In the genomic region with DNA sequence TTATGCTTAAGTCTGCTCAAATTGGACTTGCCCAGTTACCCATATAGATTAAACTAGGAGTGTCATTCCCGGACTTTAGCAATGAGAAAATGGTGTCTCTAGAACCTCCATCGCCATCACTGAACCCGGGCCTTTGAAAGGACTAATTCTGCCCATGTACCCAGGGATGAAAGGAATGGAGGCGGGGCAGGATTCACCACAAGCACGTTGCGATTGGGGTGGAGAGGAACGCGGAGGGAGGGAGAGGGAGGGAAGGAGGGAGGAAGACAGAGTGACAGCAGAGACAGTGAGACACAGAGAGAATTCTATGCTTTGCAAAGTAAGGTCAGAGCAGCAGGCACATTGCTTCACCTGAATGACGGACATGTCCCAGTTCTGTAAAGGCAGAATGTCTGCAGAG, we compare ENCODE assay signal across 9 mouse cellular contexts. TPM values are rescaled to one million over a fixed set of nuclear protein-coding genes. Genes with fewer than 3 reads are reported as not detected.
A peak's percentile ranks its signal among the peaks of the same experiment; 100 is the strongest.
DNase-seq lines count a peak whose midpoint lies in the region; ATAC-seq and TF ChIP-seq lines count a peak whose summit lies in the region.
"Had no signal": no experiment of that assay in that cellular context is flagged by ENCODE, and none has a peak within 500 bp of the region (broad histone marks: within the 10 kb centered on the region; RNA-seq: fewer than 3 reads in every experiment).

No protein-coding gene starts in this region.

- DNase-seq in kidney, postnatal 0 days (ENCODE audit: low spot score): peak; percentile 5
- no peak for DNase-seq in kidney, postnatal 10 days
- DNase-seq in embryo, embryonic 9.5 days (ENCODE audit: extremely low spot score): peak; percentile 19
- no peak for DNase-seq in layer of hippocampus, postnatal 14 days (ENCODE audit: low spot score in 2 of 2)
- DNase-seq in cerebellum, postnatal 10 days: no peak
- DNase-seq: spleen, adult 18-20 months had no signal

- no peak overlapping the region for H3K27ac ChIP-seq in kidney, postnatal 0 days
- H3K27ac ChIP-seq in hindbrain, embryonic 15.5 days (replicated peaks): no peak overlapping the region
- no peak overlapping the region for H3K27ac ChIP-seq in midbrain, embryonic 16.5 days (ENCODE audit: low read length)

- H3K36me3 ChIP-seq in kidney, postnatal 0 days (ENCODE audit: insufficient read depth, low read length): no peaks in the 10 kb centered on the region
- H3K36me3 ChIP-seq in hindbrain, embryonic 15.5 days: no peaks in the 10 kb centered on the region
- no peaks in the 10 kb centered on the region for H3K36me3 ChIP-seq in midbrain, embryonic 16.5 days (ENCODE audit: control insufficient read depth, insufficient read depth, low read length)

- TF ChIP-seq CTCF in kidney, postnatal 0 days (IDR thresholded peaks at IDR 0.05; ENCODE audit: low read depth): no peak

- peaks cover 7% of the 10 kb centered on the region; the same call in 1 of the 2 replicates for H3K4me1 ChIP-seq in kidney, postnatal 0 days (replicated peaks; ENCODE audit: insufficient read depth, low read length)
- H3K4me1 ChIP-seq in hindbrain, embryonic 15.5 days (replicated peaks): peaks cover 10% of the 10 kb centered on the region
- peaks cover 10% of the 10 kb centered on the region for H3K4me1 ChIP-seq in midbrain, embryonic 16.5 days (ENCODE audit: control insufficient read depth, insufficient read depth, low read length)

- H3K9me3 ChIP-seq in kidney, postnatal 0 days (replicated peaks; ENCODE audit: low read length): no peaks in the 10 kb centered on the region
- H3K9me3 ChIP-seq in hindbrain, embryonic 15.5 days: no peaks in the 10 kb centered on the region
- H3K9me3 ChIP-seq in midbrain, embryonic 16.5 days (replicated peaks; ENCODE audit: control insufficient read depth, low read length, poor library complexity, severe bottlenecking): no peaks in the 10 kb centered on the region

- WGBS in kidney, postnatal 0 days: 7% methylated on average over 9 of the region's 9 CpGs
- 4% methylated on average over 9 of the region's 9 CpGs for WGBS in hindbrain, embryonic 15.5 days
- WGBS in midbrain, embryonic 16.5 days: 5% methylated on average over 9 of the region's 9 CpGs

- no peak for ATAC-seq in kidney, postnatal 0 days (replicated peaks; ENCODE audit: low FRiP score, low read depth)
- peak; percentile 15; the same call in 1 of the 2 replicates for ATAC-seq in hindbrain, embryonic 15.5 days (ENCODE audit: low FRiP score, low read depth)
- ATAC-seq in midbrain, embryonic 16.5 days: no peak; the same call in 1 of the 2 replicates
- ATAC-seq in inflammation-experienced regulatory T-cells, adult 6 months: no peak

- peak overlapping the region; percentile 81 for H3K4me2 ChIP-seq in kidney, postnatal 0 days (ENCODE audit: low read length)
- H3K4me2 ChIP-seq in hindbrain, embryonic 15.5 days: peak overlapping the region; percentile 91
- H3K4me2 ChIP-seq in midbrain, embryonic 16.5 days (ENCODE audit: low read length): peak overlapping the region; percentile 99

- peaks cover 11% of the 10 kb centered on the region for H3K27me3 ChIP-seq in kidney, postnatal 0 days (ENCODE audit: insufficient read depth, low read length)
- H3K27me3 ChIP-seq in hindbrain, embryonic 15.5 days: peaks cover 10% of the 10 kb centered on the region
- H3K27me3 ChIP-seq in midbrain, embryonic 16.5 days (ENCODE audit: control insufficient read depth, insufficient read depth, low read depth, low read length): peaks cover 14% of the 10 kb centered on the region

- peak overlapping the region; percentile 45 for H3K4me3 ChIP-seq in kidney, postnatal 0 days (replicated peaks; ENCODE audit: low read depth, low read length)
- peak overlapping the region; percentile 41 for H3K4me3 ChIP-seq in hindbrain, embryonic 15.5 days
- peak overlapping the region; percentile 51 for H3K4me3 ChIP-seq in midbrain, embryonic 16.5 days (ENCODE audit: low read depth, low read length)

- no peak overlapping the region for H3K9ac ChIP-seq in kidney, postnatal 0 days (ENCODE audit: low read depth, low read length)
- H3K9ac ChIP-seq in hindbrain, embryonic 15.5 days: no peak overlapping the region
- peak overlapping the region; percentile 28; the same call in 1 of the 2 replicates for H3K9ac ChIP-seq in midbrain, embryonic 16.5 days (ENCODE audit: low read depth, low read length)

RNA-seq across cellular contexts. Expression of gene Gm19410, which starts 0.6 kb away (rescaled TPM):
- polyA plus RNA-seq in kidney, postnatal 0 days (2015; fragmentation: Nextera tagmentation; extraction: Ambion mirVana): 0.04 TPM in 2 replicates
- 0.21 TPM in 2 replicates for polyA plus RNA-seq in hindbrain, embryonic 15.5 days (2015; fragmentation: Nextera tagmentation; extraction: Ambion mirVana)
- 0.19 and 0.22 TPM in 2 replicates for polyA plus RNA-seq in midbrain, embryonic 16.5 days (2015; fragmentation: Nextera tagmentation; extraction: Ambion mirVana)
- 10 to 100 TPM in 1 of 2 experiments, 1 to 10 TPM in 1; 8.1 to 12.1 TPM for total RNA-seq in layer of hippocampus, postnatal 14 days (2021)
- polyA plus RNA-seq in inflammation-experienced regulatory T-cells, adult 6 months (2017; shearing (Covaris generic)): not detected

Comparison
In these comparisons a context has a peak if more than half of its experiments do, and no peak if none do; other contexts are left out.
1. DNase-seq: peak in kidney, postnatal 0 days (single experiment) and embryo, embryonic 9.5 days (single experiment); none in kidney, postnatal 10 days (single experiment), layer of hippocampus, postnatal 14 days (0 of 2) and cerebellum, postnatal 10 days (0 of 2).
2. Peak in every context shown above with its lines, with median percentiles within 50 percentile points of each other: H3K4me2 ChIP-seq and H3K4me3 ChIP-seq.